Mouse (Mus musculus) heart, adult 2 months (tissue): ENCODE results near the gene 1700020L24Rik. TPM values are rescaled to one million over a fixed set of nuclear protein-coding genes. Genes with fewer than 3 reads are reported as not detected.

Experiments used
- DNase-seq, 2 experiments: peaks; one replicate each; pipeline ENCODE4 v3.0.0; 2021
- H3K27ac ChIP-seq: fragments of 200-600 bp; 2 replicates; pipeline ENCODE4 v1.8.1; 2022
- H3K27me3 ChIP-seq: fragments of 200-500 bp; 2 replicates; pipeline ENCODE4 v1.6.1; 2012; ENCODE audit warnings: mild to moderate bottlenecking, low read length, inconsistent platforms, mixed read lengths; ENCODE audit not compliant: control insufficient read depth, insufficient read depth
- H3K36me3 ChIP-seq: fragments of 200-500 bp; 2 replicates; pipeline ENCODE4 v1.6.1; 2012; ENCODE audit warnings: low read length, inconsistent platforms; ENCODE audit not compliant: control insufficient read depth, insufficient read depth
- H3K4me1 ChIP-seq: fragments of 200-500 bp; 2 replicates; pipeline ENCODE4 v1.6.1; 2011; ENCODE audit warnings: low read length; ENCODE audit not compliant: control insufficient read depth, insufficient read depth
- H3K4me3 ChIP-seq: fragments of 200-600 bp; 2 replicates; pipeline ENCODE4 v1.8.1; 2022
- H3K79me2 ChIP-seq: fragments of 200-500 bp; replicated peaks from 2 replicates; pipeline ENCODE4 v1.6.1; 2012; ENCODE audit warnings: mild to moderate bottlenecking, inconsistent platforms, low read length, moderate library complexity, mixed read lengths; ENCODE audit not compliant: control insufficient read depth, insufficient read depth
- H3K9ac ChIP-seq: fragments of 200-500 bp; 2 replicates; pipeline ENCODE4 v1.6.1; 2012; ENCODE audit warnings: low read depth, mild to moderate bottlenecking, control low read depth, inconsistent platforms, low read length, mixed read lengths
- CTCF ChIP-seq: fragments of 200-600 bp; IDR thresholded peaks from 2 replicates; pipeline ENCODE4 v1.8.1; 2022; ENCODE audit warnings: antibody characterized with exemption, mild to moderate bottlenecking, moderate library complexity
- EP300 ChIP-seq: fragments of 200-500 bp; IDR thresholded peaks from 2 replicates; pipeline ENCODE4 v1.6.1; 2011; ENCODE audit warnings: low read depth, low read length, control low read depth; ENCODE audit not compliant: insufficient read depth
- POLR2A ChIP-seq: fragments of 200-500 bp; IDR thresholded peaks from 2 replicates; pipeline ENCODE4 v1.6.1; 2011; ENCODE audit warnings: mild to moderate bottlenecking, low read depth, low read length, control low read depth; ENCODE audit not compliant: insufficient read depth
- WGBS: fragments of 180-500 bp; shearing (Covaris S2); methylation state at CpG from one replicate; pipeline ENCODE4 v1.1.7; 2018; 5-methylcytosine and 5-hydroxymethylcytosine counted together
- intact Hi-C: fragments of 180-260 bp; cut with DNase I; formaldehyde crosslinking; loops from one replicate; pipeline ENCODE4 v1.15.1; 2025
- polyA plus RNA-seq: library from polyadenylated mRNA; depleted of rRNA; stranded (reverse); fragments of >200 nt; gene quantifications from 2 replicates; pipeline ENCODE4 v1.2.3, GENCODE M21; 2012
- total RNA-seq, 2 experiments: library from RNA; stranded (reverse); gene quantifications; 2 replicates each; pipeline ENCODE4 v1.2.3; 2021

Gene 1700020L24Rik
- total and polyA plus RNA-seq, 3 experiments: 0.27 TPM; not detected in 2

- Histone ChIP-seq H3K9ac (no peak overlapping the region), H3K36me3 (peaks cover 3% of the 10 kb centered on the region; the same call in 1 of the 2 replicates), H3K4me3 (no peak overlapping the region), H3K27ac (peak overlapping the region; percentile 33), H3K4me1 (peaks cover 18% of the 10 kb centered on the region), H3K27me3 (no peaks in the 10 kb centered on the region), H3K79me2 (peaks cover 3% of the 10 kb centered on the region; the same call in 1 of the 2 replicates)
- intact Hi-C loops: no loop called here
- WGBS: 59% methylated on average over 9 of the region's 9 CpGs
- TF ChIP-seq EP300: no peak
- peak in 1 of 2 experiments; percentile 24 for DNase-seq
These were observed 20.6 kb downstream of the 1700020L24Rik start for GRCm38 (mm10) chr11:83457912-83458601.

DNA sequence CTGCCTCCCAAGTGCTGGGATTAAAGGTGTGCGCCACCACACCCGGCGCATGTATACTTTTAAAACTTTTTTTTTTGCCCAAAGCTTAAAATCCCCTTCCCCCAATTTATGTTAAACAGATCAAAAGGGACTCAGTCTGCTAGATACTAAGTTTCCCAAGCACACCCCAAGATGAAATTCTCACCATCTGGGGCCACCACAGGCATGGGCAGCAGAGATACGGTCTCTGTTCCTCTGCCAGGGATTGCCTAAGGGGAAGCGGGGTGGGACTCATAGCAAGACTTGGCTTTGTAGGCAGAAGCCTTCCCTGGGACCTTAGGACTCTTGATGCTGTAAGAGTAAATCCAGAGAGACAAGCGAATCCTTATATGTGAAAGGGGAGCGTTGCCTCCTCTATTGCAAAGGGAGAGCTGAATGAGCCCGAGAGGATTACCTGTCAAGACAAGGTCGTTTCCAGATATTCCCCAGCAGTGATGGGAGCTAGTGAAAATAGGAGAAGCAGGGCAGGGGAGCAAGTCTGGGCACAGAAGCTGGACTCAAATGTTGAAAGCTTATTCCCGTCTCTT is 24.1 kb downstream of the 1700020L24Rik start:
- Histone ChIP-seq H3K4me1 (peaks cover 22% of the 10 kb centered on the region), H3K27ac (no peak overlapping the region), H3K4me3 (no peak overlapping the region), H3K27me3 (no peaks in the 10 kb centered on the region), H3K9ac (peak overlapping the region; percentile 10; the same call in 1 of the 2 replicates), H3K79me2 (peaks cover 3% of the 10 kb centered on the region; the same call in 1 of the 2 replicates), H3K36me3 (peaks cover 3% of the 10 kb centered on the region; the same call in 1 of the 2 replicates)
- intact Hi-C loops: no loop called here
- no peak for TF ChIP-seq POLR2A
- no peak for TF ChIP-seq CTCF
- TF ChIP-seq EP300: no peak
- DNase-seq: no peak
- WGBS: 86% methylated on average over 10 of the region's 10 CpGs

DNA sequence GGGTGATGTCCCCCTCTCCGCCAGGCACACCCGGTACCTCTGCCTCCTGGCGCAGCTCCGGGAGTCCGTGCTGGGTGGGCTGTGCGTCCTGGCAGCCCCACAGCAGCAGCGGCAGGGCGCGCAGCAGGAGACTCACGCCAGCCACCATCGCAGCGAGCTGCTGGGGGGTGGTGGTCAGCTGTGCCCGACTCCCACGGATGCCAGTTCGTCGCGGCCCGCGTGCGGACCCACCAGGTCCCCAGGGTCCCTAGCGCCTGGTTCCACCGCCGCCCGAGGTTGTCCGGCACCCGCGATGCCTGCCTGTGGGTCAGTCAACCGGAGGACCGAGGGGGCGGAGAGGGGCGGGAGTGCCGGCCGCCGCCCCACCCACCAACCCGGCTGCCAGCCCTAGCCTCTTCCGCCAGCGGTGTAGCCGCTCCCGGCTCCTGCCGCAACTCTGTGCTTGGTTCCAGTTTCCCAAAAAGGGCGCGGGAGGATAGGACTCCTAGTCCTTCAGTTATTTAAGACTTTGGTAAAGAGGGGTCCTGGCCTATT is 25.3 kb downstream of the 1700020L24Rik start, which contains the start of gene Mmp28:
Gene Mmp28 (minus strand): TSS at position 361 of the 534 bp plus-strand sequence.
- WGBS: under 1% methylated on average over 42 of the region's 42 CpGs
- H3K27ac ChIP-seq: peak within 1 kb of the TSS; percentile 78
- H3K9ac ChIP-seq: peak within 1 kb of the TSS; percentile 90
- no peak for TF ChIP-seq EP300
- peak; percentile 42 for TF ChIP-seq POLR2A
- H3K4me3 ChIP-seq: peak within 1 kb of the TSS; percentile 59
- H3K36me3 ChIP-seq: peaks cover 4% of the 10 kb centered on the region; the same call in 1 of the 2 replicates
- peak; percentile 85 to 87 for DNase-seq
- intact Hi-C loops: no loop called here
- H3K27me3 ChIP-seq: no peaks in the 10 kb centered on the region
- peaks cover 3% of the 10 kb centered on the region; the same call in 1 of the 2 replicates for H3K79me2 ChIP-seq
- peaks cover 24% of the 10 kb centered on the region for H3K4me1 ChIP-seq

GRCm38 (mm10) chr11:83465976-83466375 is 28.5 kb downstream of the 1700020L24Rik start:
- Histone ChIP-seq H3K4me1 (peaks cover 21% of the 10 kb centered on the region), H3K27ac (peak overlapping the region; percentile 72), H3K27me3 (no peaks in the 10 kb centered on the region), H3K36me3 (peaks cover 4% of the 10 kb centered on the region; the same call in 1 of the 2 replicates), H3K9ac (no peak overlapping the region), H3K4me3 (no peak overlapping the region), H3K79me2 (peaks cover 3% of the 10 kb centered on the region; the same call in 1 of the 2 replicates)
- DNase-seq: peak; percentile 71 to 79
- WGBS: 8% methylated on average over 2 of the region's 2 CpGs
- TF ChIP-seq EP300: peak; percentile 78; the same call in 1 of the 2 replicates
- TF ChIP-seq CTCF: no peak
- intact Hi-C loops: loop anchor here (5.0 kb wide), 1 partner anchor 514 kb away; the partner anchor contains the start of gene Slfn5

DNA sequence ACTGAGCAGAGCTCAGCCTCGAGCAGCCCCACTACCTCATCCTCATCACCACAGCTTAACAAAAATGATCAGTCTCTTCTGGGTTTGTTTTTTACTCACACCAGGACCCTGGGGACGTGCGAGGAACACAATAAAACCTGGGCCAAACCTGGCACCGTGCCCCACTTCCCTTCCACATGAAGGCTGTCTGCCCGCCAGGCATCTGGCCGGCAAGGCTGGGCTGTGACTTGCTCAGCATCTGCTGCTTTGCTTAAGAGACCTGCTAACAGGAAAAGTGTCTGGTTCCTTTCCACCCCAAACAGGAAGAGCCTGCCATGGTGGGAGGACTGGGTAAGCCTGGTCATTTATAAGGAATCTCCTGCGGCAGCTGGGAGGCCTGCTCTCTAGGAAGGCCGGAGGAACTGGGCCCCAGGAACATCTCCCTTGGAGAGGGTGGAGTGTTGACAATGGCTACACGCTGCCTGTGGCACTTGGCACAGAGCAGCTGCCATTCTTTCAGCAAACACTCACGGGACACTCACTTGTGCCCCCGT is 29.7 kb downstream of the 1700020L24Rik start:
- TF ChIP-seq EP300 (peak; percentile 94), POLR2A (peak; percentile 22; the same call in 1 of the 2 replicates), CTCF (no peak)
- intact Hi-C loops: loop anchor here (1.0 to 5.0 kb wide), 2 partner anchors 26 to 515 kb away; partner anchors contain the start of gene Slfn5
- Histone ChIP-seq H3K4me3 (no peak overlapping the region), H3K9ac (no peak overlapping the region), H3K79me2 (peaks cover 3% of the 10 kb centered on the region; the same call in 1 of the 2 replicates), H3K27me3 (no peaks in the 10 kb centered on the region), H3K36me3 (peaks cover 4% of the 10 kb centered on the region; the same call in 1 of the 2 replicates), H3K4me1 (peaks cover 19% of the 10 kb centered on the region), H3K27ac (peak overlapping the region; percentile 72)
- peak; percentile 84 to 89 for DNase-seq
- 10% methylated on average over 11 of the region's 11 CpGs for WGBS
